8 mouse cellular contexts compared by ENCODE assay signal in the genomic region with DNA sequence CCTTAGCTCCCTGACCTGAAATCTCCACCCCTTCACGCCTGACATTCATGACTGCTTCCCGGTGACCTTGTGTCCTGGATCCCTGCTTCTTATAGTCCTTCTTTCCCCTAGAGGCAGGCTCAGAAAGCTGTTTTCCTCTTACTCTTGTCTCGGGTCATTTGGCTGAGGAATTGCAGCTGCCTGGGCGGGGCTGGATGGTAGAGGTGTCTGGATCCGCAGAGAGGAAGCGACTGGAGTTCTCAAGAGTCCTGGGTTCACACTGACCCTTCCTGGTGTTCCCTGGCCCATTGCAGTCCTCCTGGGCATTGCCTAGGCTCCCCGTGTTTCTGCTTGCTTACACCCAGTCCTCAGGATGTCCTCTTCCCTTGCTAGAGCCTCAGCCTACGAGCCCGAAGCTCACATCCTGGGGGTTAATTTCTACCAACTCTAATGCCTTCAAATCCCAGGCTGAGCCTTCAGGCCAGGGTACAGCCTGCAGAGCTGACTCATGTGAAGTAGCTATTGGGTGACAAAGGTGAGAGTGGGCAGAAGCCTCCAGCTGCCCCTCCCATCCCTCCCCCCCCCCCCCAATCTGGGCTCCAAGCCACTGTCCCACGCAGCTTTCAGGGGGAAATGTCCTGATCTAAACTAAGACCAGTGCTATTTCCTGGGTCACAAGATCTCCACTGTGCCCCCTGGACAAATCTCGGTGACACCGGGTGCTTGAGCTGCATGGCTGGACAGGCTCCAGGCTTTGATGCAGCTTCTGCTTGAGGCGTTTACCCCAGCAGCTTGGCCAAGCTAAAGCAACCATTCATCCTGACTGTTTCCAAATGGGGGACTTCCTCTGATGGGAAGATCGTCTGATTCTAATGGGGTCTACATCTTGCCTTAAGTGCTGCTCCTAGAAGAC. TPM values are rescaled to one million over a fixed set of nuclear protein-coding genes. Genes with fewer than 3 reads are reported as not detected.
DNase-seq lines count a peak whose midpoint lies in the region; ATAC-seq and TF ChIP-seq lines count a peak whose summit lies in the region.

No protein-coding gene starts in this region.

- peak overlapping the region in 1 of 2 experiments; percentile 42; a peak in 2 of 4 replicates for H3K4me3 ChIP-seq in MEL (ENCODE audit: control insufficient read depth in 1 of 2, insufficient read depth in 1 of 2, low read depth in 2 of 2, low read length in 2 of 2)
- peak overlapping the region; percentile 48 for H3K4me3 ChIP-seq in forebrain, embryonic 10.5 days
- H3K4me3 ChIP-seq in hindbrain, embryonic 13.5 days = peak overlapping the region; percentile 45
- H3K4me3 ChIP-seq in liver, embryonic 11.5 days (ENCODE audit: low read depth, low read length) = peak overlapping the region; percentile 47
- H3K4me3 ChIP-seq in neural tube, embryonic 15.5 days (replicated peaks) = peak overlapping the region; percentile 44

- TF ChIP-seq CTCF in MEL (IDR thresholded peaks at IDR 0.05 in 2 of 3, conservative IDR thresholded peaks at IDR 0.05 in 1 of 3; ENCODE audit: control insufficient read depth in 1 of 3, insufficient read depth in 1 of 3, low read depth in 2 of 3, low read length in 3 of 3, poor library complexity in 1 of 3, severe bottlenecking in 1 of 3) = no peak

- TF ChIP-seq POLR2A in MEL (IDR thresholded peaks at IDR 0.05; ENCODE audit: control insufficient read depth in 1 of 2, insufficient read depth in 1 of 2, low read depth in 1 of 2, low read length in 2 of 2, poor library complexity in 1 of 2) = no peak

- no peak for TF ChIP-seq EP300 in MEL (IDR thresholded peaks at IDR 0.05; ENCODE audit: low read depth in 1 of 2, low read length in 2 of 2)

- H3K79me2 ChIP-seq in MEL (ENCODE audit: control insufficient read depth, insufficient read depth, low read length, poor library complexity) = no peaks in the 10 kb centered on the region

- peak overlapping the region; percentile 18; the same call in 1 of the 2 replicates for H3K9ac ChIP-seq in MEL (ENCODE audit: control insufficient read depth, low read depth, low read length, poor library complexity, severe bottlenecking)
- H3K9ac ChIP-seq in hindbrain, embryonic 13.5 days = peak overlapping the region; percentile 63
- H3K9ac ChIP-seq in liver, embryonic 11.5 days (ENCODE audit: low read depth, low read length) = peak overlapping the region; percentile 52
- peak overlapping the region; percentile 52 for H3K9ac ChIP-seq in neural tube, embryonic 15.5 days (replicated peaks)

- no peaks in the 10 kb centered on the region for H3K27me3 ChIP-seq in MEL (ENCODE audit: control insufficient read depth in 1 of 2, insufficient read depth in 2 of 2, low read length in 2 of 2)
- H3K27me3 ChIP-seq in forebrain, embryonic 10.5 days (ENCODE audit: poor library complexity, severe bottlenecking) = peaks cover 11% of the 10 kb centered on the region; the same call in 1 of the 2 replicates
- H3K27me3 ChIP-seq in hindbrain, embryonic 13.5 days = no peaks in the 10 kb centered on the region
- H3K27me3 ChIP-seq in liver, embryonic 11.5 days (replicated peaks; ENCODE audit: control insufficient read depth, insufficient read depth, low read length) = no peaks in the 10 kb centered on the region
- no peaks in the 10 kb centered on the region for H3K27me3 ChIP-seq in neural tube, embryonic 15.5 days (replicated peaks)

- ATAC-seq in hindbrain, embryonic 13.5 days (ENCODE audit: low FRiP score) = peak; percentile 17; the same call in 1 of the 2 replicates
- no peak for ATAC-seq in liver, embryonic 11.5 days (replicated peaks; ENCODE audit: low FRiP score)
- no peak; the same call in 1 of the 2 replicates for ATAC-seq in neural tube, embryonic 15.5 days (ENCODE audit: low FRiP score)

- peak; percentile 87 for DNase-seq in 3T3-L1 (ENCODE audit: low read depth, low spot score)
- DNase-seq in MEL (ENCODE audit: low read depth, low spot score) = no peak
- DNase-seq in forebrain, embryonic 10.5 days (ENCODE audit: extremely low spot score, low spot score) = no peak
- peak; percentile 41 for DNase-seq in liver, embryonic 11.5 days (ENCODE audit: low spot score)
- no peak for DNase-seq in thymus, postnatal 36 days
- no peak for DNase-seq in cerebellum, adult 18-20 months

- peak overlapping the region; percentile 70 for H3K4me2 ChIP-seq in hindbrain, embryonic 13.5 days
- H3K4me2 ChIP-seq in liver, embryonic 11.5 days = peak overlapping the region; percentile 86
- H3K4me2 ChIP-seq in neural tube, embryonic 15.5 days = peak overlapping the region; percentile 82

- TF ChIP-seq RAD21 in MEL (IDR thresholded peaks at IDR 0.05; ENCODE audit: low read depth, low read length) = no peak

- 27% methylated on average over 14 of the region's 14 CpGs for WGBS in forebrain, embryonic 10.5 days
- WGBS in hindbrain, embryonic 13.5 days = 29% methylated on average over 14 of the region's 14 CpGs
- WGBS in liver, embryonic 11.5 days = 21% methylated on average over 14 of the region's 14 CpGs
- 19% methylated on average over 14 of the region's 14 CpGs for WGBS in neural tube, embryonic 15.5 days

- peaks cover 0 to 38% of the 10 kb centered on the region in 2 experiments; a peak in 2 of 4 replicates for H3K36me3 ChIP-seq in MEL (ENCODE audit: control insufficient read depth in 1 of 2, insufficient read depth in 2 of 2, low read length in 2 of 2)
- no peaks in the 10 kb centered on the region for H3K36me3 ChIP-seq in forebrain, embryonic 10.5 days (replicated peaks)
- H3K36me3 ChIP-seq in hindbrain, embryonic 13.5 days = no peaks in the 10 kb centered on the region
- no peaks in the 10 kb centered on the region for H3K36me3 ChIP-seq in liver, embryonic 11.5 days (ENCODE audit: control insufficient read depth, insufficient read depth, low read length)
- no peaks in the 10 kb centered on the region for H3K36me3 ChIP-seq in neural tube, embryonic 15.5 days

- no peak overlapping the region for H3K27ac ChIP-seq in MEL (ENCODE audit: control insufficient read depth, low read depth, low read length)
- H3K27ac ChIP-seq in forebrain, embryonic 10.5 days = peak overlapping the region; percentile 70
- H3K27ac ChIP-seq in hindbrain, embryonic 13.5 days = no peak overlapping the region; the same call in 1 of the 2 replicates
- H3K27ac ChIP-seq in liver, embryonic 11.5 days (ENCODE audit: low read depth, low read length) = peak overlapping the region; percentile 70
- H3K27ac ChIP-seq in neural tube, embryonic 15.5 days (replicated peaks) = peak overlapping the region; percentile 33; the same call in 1 of the 2 replicates

- no peaks in the 10 kb centered on the region for H3K9me3 ChIP-seq in MEL (replicated peaks; ENCODE audit: insufficient read depth, low read length)
- H3K9me3 ChIP-seq in forebrain, embryonic 10.5 days = no peaks in the 10 kb centered on the region
- no peaks in the 10 kb centered on the region for H3K9me3 ChIP-seq in hindbrain, embryonic 13.5 days
- no peaks in the 10 kb centered on the region for H3K9me3 ChIP-seq in liver, embryonic 11.5 days (ENCODE audit: control insufficient read depth, low read length)
- H3K9me3 ChIP-seq in neural tube, embryonic 15.5 days (replicated peaks) = no peaks in the 10 kb centered on the region

- H3K4me1 ChIP-seq in MEL (ENCODE audit: control insufficient read depth in 1 of 2, insufficient read depth in 2 of 2, low read length in 2 of 2) = peaks cover 10 to 37% of the 10 kb centered on the region in 2 experiments
- peaks cover 52% of the 10 kb centered on the region for H3K4me1 ChIP-seq in forebrain, embryonic 10.5 days
- peaks cover 36% of the 10 kb centered on the region for H3K4me1 ChIP-seq in hindbrain, embryonic 13.5 days (replicated peaks)
- peaks cover 43% of the 10 kb centered on the region for H3K4me1 ChIP-seq in liver, embryonic 11.5 days (replicated peaks; ENCODE audit: control insufficient read depth, insufficient read depth, low read length)
- H3K4me1 ChIP-seq in neural tube, embryonic 15.5 days = peaks cover 24% of the 10 kb centered on the region

TF ChIP-seq in MEL, 35 proteins besides CTCF, POLR2A, EP300 and RAD21:
- no peak for TF ChIP-seq ZMIZ1 (IDR thresholded peaks at IDR 0.05; ENCODE audit: low read depth, low read length)
- no peak for TF ChIP-seq E2F4 (IDR thresholded peaks at IDR 0.05; ENCODE audit: borderline replicate concordance, low read depth, low read length)
- TF ChIP-seq BHLHE40 (IDR thresholded peaks at IDR 0.05; ENCODE audit: borderline replicate concordance, low read depth, low read length) = no peak
- TF ChIP-seq ELF1 (IDR thresholded peaks at IDR 0.05; ENCODE audit: low read depth, low read length) = no peak
- TF ChIP-seq TCF12 (IDR thresholded peaks at IDR 0.05; ENCODE audit: low read depth, low read length) = no peak
- TF ChIP-seq KAT2A (conservative IDR thresholded peaks at IDR 0.05; ENCODE audit: low read depth, low read length) = no peak
- no peak for TF ChIP-seq POLR2AphosphoS5 (IDR thresholded peaks at IDR 0.05; ENCODE audit: borderline replicate concordance, low read depth, low read length)
- no peak for TF ChIP-seq ETS1 (IDR thresholded peaks at IDR 0.05; ENCODE audit: low read depth, low read length)
- TF ChIP-seq ZC3H11A (IDR thresholded peaks at IDR 0.05; ENCODE audit: low read depth, low read length) = no peak
- no peak for TF ChIP-seq POLR2AphosphoS2 (IDR thresholded peaks at IDR 0.05; ENCODE audit: low read length)
- no peak for TF ChIP-seq CHD2 (IDR thresholded peaks at IDR 0.05; ENCODE audit: low read length)
- no peak for TF ChIP-seq USF1 (IDR thresholded peaks at IDR 0.05; ENCODE audit: low read depth, low read length)
- TF ChIP-seq MAFK (IDR thresholded peaks at IDR 0.05; ENCODE audit: borderline replicate concordance, low read depth, low read length) = no peak
- no peak for TF ChIP-seq SIN3A (IDR thresholded peaks at IDR 0.05; ENCODE audit: low read length)
- no peak for TF ChIP-seq USF2 (IDR thresholded peaks at IDR 0.05; ENCODE audit: borderline replicate concordance in 1 of 2, insufficient read depth in 1 of 2, low read depth in 1 of 2, low read length in 2 of 2)
TF ChIP-seq in MEL: peak in this region for 0.

RNA-seq across cellular contexts. Expression of a gene that starts 36.1 kb away (rescaled TPM):
- total RNA-seq in MEL (2012; rRNA removed) = 118 and 128 TPM in 2 replicates
- 10 to 100 TPM; 43.7 to 96.1 TPM for polyA plus RNA-seq in MEL (2012; ENCODE audit: insufficient read depth in 1 of 2, insufficient read length in 2 of 2, low read depth in 1 of 2, low replicate concordance in 2 of 2, missing spikeins in 1 of 2)
- polyA plus RNA-seq in forebrain, embryonic 10.5 days (2016; fragmentation: Nextera tagmentation; extraction: Ambion mirVana) = 57.3 and 60.0 TPM in 2 replicates
- 8.3 and 8.4 TPM in 2 replicates for polyA plus RNA-seq in hindbrain, embryonic 13.5 days (2015; fragmentation: Nextera tagmentation; extraction: Ambion mirVana)
- polyA plus RNA-seq in liver, embryonic 11.5 days (2014; fragmentation: Nextera tagmentation; extraction: Ambion mirVana) = 92.2 and 109 TPM in 2 replicates
- 10.5 and 16.8 TPM in 2 replicates for polyA plus RNA-seq in neural tube, embryonic 15.5 days (2015; fragmentation: Nextera tagmentation; extraction: Ambion mirVana)

Comparison
In these comparisons a context has a peak if more than half of its experiments do, and no peak if none do; other contexts are left out.
1. DNase-seq: peak in 3T3-L1 (single experiment) and liver, embryonic 11.5 days (single experiment); none in MEL (single experiment), forebrain, embryonic 10.5 days (single experiment), thymus, postnatal 36 days (0 of 2) and cerebellum, adult 18-20 months (0 of 2).
2. H3K27ac ChIP-seq: peak in forebrain, embryonic 10.5 days (single experiment), liver, embryonic 11.5 days (single experiment) and neural tube, embryonic 15.5 days (single experiment); none in MEL (single experiment) and hindbrain, embryonic 13.5 days (single experiment).
3. Peak in every context shown above with its lines, with median percentiles within 50 percentile points of each other: H3K9ac ChIP-seq and H3K4me2 ChIP-seq.